Mouse (Mus musculus) kidney, postnatal 0 days (tissue): ENCODE data around the gene Agbl4. TPM values are rescaled to one million over a fixed set of nuclear protein-coding genes. Genes with fewer than 3 reads are reported as not detected.

Experiments
- ATAC-seq: fragments of 200-750 bp; cut with Nextera tagmentation; replicated peaks from 2 replicates; pipeline ENCODE4 v1.8.0; 2017; ENCODE audit warnings: low read depth, moderate number of reproducible peaks, moderate TSS enrichment, moderate library complexity; ENCODE audit not compliant: low FRiP score
- DNase-seq: peaks from one replicate; pipeline ENCODE4 v3.0.0-alpha.2; 2016; ENCODE audit warnings: low spot score
- H3K27ac ChIP-seq: fragments of 300-500 bp; sonication (generic); 2 replicates; pipeline ENCODE4 v1.5.1; 2014; ENCODE audit warnings: mild to moderate bottlenecking
- H3K27me3 ChIP-seq: fragments of 300-500 bp; sonication (generic); 2 replicates; pipeline ENCODE4 v1.6.1; 2014; ENCODE audit warnings: low read length, mixed read lengths; ENCODE audit not compliant: insufficient read depth
- H3K36me3 ChIP-seq: fragments of 300-500 bp; sonication (generic); 2 replicates; pipeline ENCODE4 v1.6.1; 2014; ENCODE audit warnings: low read length, mixed read lengths; ENCODE audit not compliant: insufficient read depth
- H3K4me1 ChIP-seq: fragments of 300-500 bp; sonication (generic); replicated peaks from 2 replicates; pipeline ENCODE4 v1.6.1; 2014; ENCODE audit warnings: antibody characterized with exemption, low read length, mixed read lengths; ENCODE audit not compliant: insufficient read depth
- H3K4me2 ChIP-seq: fragments of 300-500 bp; sonication (generic); 2 replicates; pipeline ENCODE4 v1.6.1; 2014; ENCODE audit warnings: mild to moderate bottlenecking, low read length, moderate library complexity, mixed read lengths
- H3K4me3 ChIP-seq: fragments of 300-500 bp; sonication (generic); replicated peaks from 2 replicates; pipeline ENCODE4 v1.5.1; 2014; ENCODE audit warnings: low read depth, low read length
- H3K9ac ChIP-seq: fragments of 300-500 bp; sonication (generic); 2 replicates; pipeline ENCODE4 v1.6.1; 2014; ENCODE audit warnings: low read depth, low read length
- H3K9me3 ChIP-seq: fragments of 300-500 bp; sonication (generic); replicated peaks from 2 replicates; pipeline ENCODE4 v1.6.1; 2016; ENCODE audit warnings: low read length, inconsistent platforms, mixed read lengths
- CTCF ChIP-seq: IDR thresholded peaks from 2 replicates; pipeline ENCODE4 v1.5.1; 2016; ENCODE audit warnings: antibody characterized with exemption, low read depth, mild to moderate bottlenecking, moderate library complexity
- WGBS: fragments of 180-500 bp; shearing (Covaris S2); extraction: QIAGEN DNeasy Blood & Tissue Kit; methylation state at CpG from one replicate; pipeline ENCODE4 v1.1.7; 2014; 5-methylcytosine and 5-hydroxymethylcytosine counted together
- polyA plus RNA-seq: library from polyadenylated mRNA; unstranded; fragments of >200 nt; fragmentation: Nextera tagmentation; extraction: Ambion mirVana; gene quantifications from 2 replicates; pipeline ENCODE4 v1.2.1, GENCODE M21; 2015

Agbl4 gene
- polyA plus RNA-seq, 1 experiment from 2014 or later, result 0.28 TPM

GRCm38 (mm10) chr4:111588211-111588610, 1190.8 kb downstream of the Agbl4 start:
- no peaks in the 10 kb centered on the region for H3K4me1 ChIP-seq
- no peaks in the 10 kb centered on the region for H3K27me3 ChIP-seq
- ATAC-seq, result no peak
- no peak overlapping the region for H3K4me3 ChIP-seq
- H3K4me2 ChIP-seq, result no peak overlapping the region
- no peak for TF ChIP-seq CTCF
- DNase-seq, result no peak
- WGBS, result 85% methylated on average over 1 of the region's 1 CpGs
- no peaks in the 10 kb centered on the region for H3K36me3 ChIP-seq
- no peaks in the 10 kb centered on the region for H3K9me3 ChIP-seq
- H3K9ac ChIP-seq, result no peak overlapping the region
- no peak overlapping the region for H3K27ac ChIP-seq

GRCm38 (mm10) chr4:111589467-111590170, 1192.2 kb downstream of the Agbl4 start:
- H3K27ac ChIP-seq, result no peak overlapping the region
- ATAC-seq (no peak), DNase-seq (no peak)
- H3K27me3 ChIP-seq, result no peaks in the 10 kb centered on the region
- no peaks in the 10 kb centered on the region for H3K36me3 ChIP-seq
- H3K4me1 ChIP-seq, result no peaks in the 10 kb centered on the region
- H3K9me3 ChIP-seq, result no peaks in the 10 kb centered on the region
- no peak overlapping the region for H3K4me2 ChIP-seq
- WGBS, result 87% methylated on average over 4 of the region's 4 CpGs
- no peak for TF ChIP-seq CTCF
- H3K4me3 ChIP-seq, result no peak overlapping the region
- no peak overlapping the region for H3K9ac ChIP-seq

GRCm38 (mm10) chr4:111594655-111595295, 1197.3 kb downstream of the Agbl4 start:
- Histone ChIP-seq H3K27me3 (no peaks in the 10 kb centered on the region), H3K4me3 (no peak overlapping the region), H3K9ac (no peak overlapping the region), H3K4me1 (no peaks in the 10 kb centered on the region), H3K4me2 (no peak overlapping the region), H3K36me3 (no peaks in the 10 kb centered on the region), H3K27ac (no peak overlapping the region), H3K9me3 (no peaks in the 10 kb centered on the region)
- 90% methylated on average over 3 of the region's 3 CpGs for WGBS
- TF ChIP-seq CTCF, result no peak
- DNase-seq (no peak), ATAC-seq (no peak)

- Histone ChIP-seq H3K4me2 (no peak overlapping the region), H3K4me1 (no peaks in the 10 kb centered on the region), H3K27ac (no peak overlapping the region), H3K4me3 (no peak overlapping the region), H3K9me3 (no peaks in the 10 kb centered on the region), H3K36me3 (no peaks in the 10 kb centered on the region), H3K27me3 (no peaks in the 10 kb centered on the region), H3K9ac (no peak overlapping the region)
- ATAC-seq, result no peak
- no peak for TF ChIP-seq CTCF
- no peak for DNase-seq
- WGBS, result 98% methylated on average over 2 of the region's 2 CpGs
These were observed 1199.8 kb downstream of the Agbl4 start for GRCm38 (mm10) chr4:111597249-111597661.

GRCm38 (mm10) chr4:111597986-111598385, 1200.5 kb downstream of the Agbl4 start:
- no peak for TF ChIP-seq CTCF
- ATAC-seq (no peak), DNase-seq (no peak)
- Histone ChIP-seq H3K4me2 (no peak overlapping the region), H3K27ac (no peak overlapping the region), H3K9ac (no peak overlapping the region), H3K4me3 (no peak overlapping the region), H3K4me1 (no peaks in the 10 kb centered on the region), H3K9me3 (no peaks in the 10 kb centered on the region), H3K36me3 (no peaks in the 10 kb centered on the region), H3K27me3 (no peaks in the 10 kb centered on the region)
- 83% methylated on average over 1 of the region's 1 CpGs for WGBS

DNA sequence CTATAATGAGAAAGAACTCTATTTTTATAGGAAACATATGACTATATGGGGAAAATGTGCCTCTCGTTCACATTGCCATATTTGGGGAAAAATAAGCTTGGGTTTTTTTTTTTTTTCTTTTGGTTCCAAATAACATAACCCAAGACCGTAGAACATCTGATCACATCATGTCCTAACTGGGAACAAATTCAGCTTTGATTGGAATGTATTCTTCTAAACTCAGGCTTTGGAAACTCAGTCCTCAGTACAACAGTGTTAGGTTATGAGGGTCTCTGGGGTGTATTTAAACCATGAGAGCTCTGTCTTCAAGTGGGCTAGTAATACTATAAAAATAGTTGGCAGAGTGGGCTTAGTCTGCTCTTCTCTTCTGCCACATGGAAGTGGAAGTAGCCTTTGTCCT, 1205.7 kb downstream of the Agbl4 start:
- no peak for TF ChIP-seq CTCF
- Histone ChIP-seq H3K27ac (no peak overlapping the region), H3K4me1 (no peaks in the 10 kb centered on the region), H3K4me2 (no peak overlapping the region), H3K36me3 (no peaks in the 10 kb centered on the region), H3K27me3 (no peaks in the 10 kb centered on the region), H3K9me3 (no peaks in the 10 kb centered on the region), H3K9ac (no peak overlapping the region), H3K4me3 (no peak overlapping the region)
- DNase-seq (no peak), ATAC-seq (no peak)
- 81% methylated on average over 2 of the region's 2 CpGs for WGBS
